Mouse (Mus musculus) E14TG2a.4 (cell line): ENCODE results near the gene Mospd3.

Source experiments
- H3K27me3 ChIP-seq: 2 replicates; pipeline ENCODE4 v1.6.1; 2014; ENCODE audit warnings: low read length, control low read depth; ENCODE audit not compliant: insufficient read depth
- H3K36me3 ChIP-seq: 2 replicates; pipeline ENCODE4 v1.6.1; 2014; ENCODE audit warnings: low read length, control low read depth; ENCODE audit not compliant: insufficient read depth
- H3K4me1 ChIP-seq: replicated peaks from 2 replicates; pipeline ENCODE4 v1.6.1; 2014; ENCODE audit warnings: low read depth, low read length, control low read depth
- H3K4me3 ChIP-seq: replicated peaks from 2 replicates; pipeline ENCODE4 v1.5.1; 2014; ENCODE audit warnings: mild to moderate bottlenecking, low read length
- H3K9me3 ChIP-seq: 2 replicates; pipeline ENCODE4 v1.6.1; 2014; ENCODE audit warnings: low read length, control low read depth
- CTCF ChIP-seq: conservative IDR thresholded peaks from 2 replicates; pipeline ENCODE4 v1.5.1; 2014; ENCODE audit warnings: low read length
- NANOG ChIP-seq: IDR thresholded peaks from 2 replicates; pipeline ENCODE4 v1.6.1; 2014; ENCODE audit warnings: borderline replicate concordance, low read length, mixed read lengths
- POU5F1 ChIP-seq: IDR thresholded peaks from 2 replicates; pipeline ENCODE4 v1.6.1; 2014; ENCODE audit warnings: low read length, borderline replicate concordance

Gene Mospd3

DNA sequence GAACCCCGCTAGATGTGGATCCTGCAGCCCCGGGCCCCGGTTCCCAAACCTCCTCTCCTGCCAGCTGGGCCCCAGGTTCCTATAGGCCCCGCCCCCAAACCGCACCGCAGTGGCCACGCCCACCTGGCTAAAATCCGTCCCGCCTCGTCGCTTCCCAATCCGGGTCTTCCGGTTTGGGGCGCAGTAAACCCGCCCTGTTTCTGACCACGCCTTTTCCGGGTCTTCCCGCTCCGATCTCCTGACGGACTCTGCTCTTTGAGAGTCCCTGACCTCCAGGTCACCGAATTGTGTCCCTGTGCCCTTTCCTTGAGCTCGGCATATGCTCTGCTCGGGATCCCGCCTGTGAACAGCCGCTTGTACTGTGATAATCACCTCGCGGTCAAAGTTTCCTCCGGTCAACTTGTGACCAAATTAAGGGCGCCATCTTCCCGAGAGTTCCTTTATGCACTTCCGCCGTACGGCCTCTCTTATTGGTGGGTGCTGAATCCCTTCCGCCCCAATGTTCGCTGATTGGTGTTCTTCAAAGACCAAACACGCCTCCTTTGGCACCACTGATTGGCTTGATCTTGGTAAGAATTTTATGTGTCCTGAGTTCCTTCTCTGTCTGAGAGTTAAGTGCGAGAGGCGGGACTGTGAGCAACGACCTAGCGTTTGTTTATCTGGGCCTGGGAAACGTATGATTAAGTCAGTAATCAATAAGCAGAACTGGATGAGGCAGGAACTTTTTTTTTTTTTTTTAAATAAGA lies at the start of gene Mospd3:
Gene Mospd3 (minus strand): TSS at position 440 of the 746 bp plus-strand sequence.
- TF ChIP-seq NANOG, result no peak
- no peak for TF ChIP-seq CTCF
- TF ChIP-seq POU5F1, result no peak
- no peaks in the 10 kb centered on the region for H3K27me3 ChIP-seq

DNA sequence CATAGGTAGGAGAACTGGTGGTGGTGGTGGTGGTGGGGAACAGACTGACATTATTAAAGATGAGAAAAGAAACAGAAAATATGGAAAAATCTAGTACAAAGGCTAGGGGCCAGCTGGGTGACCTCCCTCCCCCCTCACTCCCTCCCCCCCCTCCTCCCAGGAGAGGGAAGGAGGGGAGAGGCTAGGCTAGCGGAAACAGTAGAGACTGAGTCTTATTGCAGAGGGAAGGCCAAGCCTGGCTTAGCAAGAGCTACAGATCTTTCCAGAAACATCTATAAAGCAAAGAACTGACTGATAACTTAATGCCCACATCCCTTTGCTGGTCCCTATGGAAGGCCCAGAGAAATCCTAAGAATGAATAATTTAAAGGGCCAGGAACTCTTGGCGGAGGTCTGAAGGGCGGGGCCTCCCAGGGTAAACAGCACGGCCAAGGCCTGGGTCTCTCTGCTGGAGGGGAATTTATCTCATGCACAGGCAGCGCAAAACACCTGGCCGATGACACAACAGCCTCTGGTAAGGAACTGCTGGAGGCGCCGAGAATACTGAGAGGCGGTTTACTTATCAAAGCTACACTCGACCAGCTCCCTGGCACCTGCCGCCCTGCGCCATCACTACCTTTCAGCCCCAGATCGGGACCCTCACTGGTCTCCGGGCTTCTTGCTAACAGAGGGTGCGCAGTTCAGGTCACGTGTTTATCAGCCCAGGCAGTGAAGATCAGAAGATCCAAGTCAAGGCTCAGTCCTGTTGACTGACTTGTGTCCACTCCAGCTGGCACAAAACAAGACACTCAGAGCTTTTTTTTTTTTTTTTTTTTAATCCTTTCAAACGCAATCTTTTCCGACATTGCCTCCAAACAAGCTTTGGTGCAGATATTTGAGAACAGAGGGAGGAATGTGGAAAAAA lies 49.1 kb upstream of the Mospd3 start:
- H3K36me3 ChIP-seq, result peaks cover 34% of the 10 kb centered on the region
- TF ChIP-seq POU5F1 (no peak), NANOG (no peak), CTCF (no peak)
- no peaks in the 10 kb centered on the region for H3K9me3 ChIP-seq
- peaks cover 15% of the 10 kb centered on the region for H3K27me3 ChIP-seq
- peaks cover 82% of the 10 kb centered on the region for H3K4me1 ChIP-seq
- peak overlapping the region; percentile 55 for H3K4me3 ChIP-seq

More for the DNA sequence above, at the start of gene Mospd3:
- H3K36me3 ChIP-seq, result peaks cover 39% of the 10 kb centered on the region
- peak within 1 kb of the TSS; percentile 90 for H3K4me3 ChIP-seq
- peaks cover 63% of the 10 kb centered on the region for H3K4me1 ChIP-seq
- H3K9me3 ChIP-seq, result no peaks in the 10 kb centered on the region

DNA sequence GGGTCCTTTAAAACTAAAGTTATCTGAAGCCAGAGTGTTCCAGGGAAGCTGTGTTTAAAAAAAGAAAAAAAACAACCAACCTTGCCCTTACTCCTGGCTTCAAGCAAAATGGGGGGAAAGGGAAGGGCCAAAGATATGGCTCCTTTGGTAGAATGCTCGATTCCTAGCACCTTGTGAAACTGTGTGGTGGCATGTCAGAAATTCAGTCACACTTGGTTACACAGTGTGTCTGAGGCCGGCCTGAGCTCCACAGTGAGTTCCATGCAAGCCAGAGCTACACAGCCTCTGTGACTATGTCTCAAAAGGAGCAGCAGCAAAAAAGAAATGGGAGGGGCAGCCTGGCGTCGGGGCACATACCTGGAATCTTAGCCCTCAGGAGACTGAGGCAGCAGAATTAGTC lies 48.4 kb upstream of the Mospd3 start:
- Histone ChIP-seq H3K4me3 (no peak overlapping the region), H3K36me3 (peaks cover 30% of the 10 kb centered on the region), H3K9me3 (no peaks in the 10 kb centered on the region), H3K4me1 (peaks cover 89% of the 10 kb centered on the region), H3K27me3 (peaks cover 22% of the 10 kb centered on the region)
- TF ChIP-seq POU5F1 (no peak), CTCF (no peak), NANOG (no peak)

DNA sequence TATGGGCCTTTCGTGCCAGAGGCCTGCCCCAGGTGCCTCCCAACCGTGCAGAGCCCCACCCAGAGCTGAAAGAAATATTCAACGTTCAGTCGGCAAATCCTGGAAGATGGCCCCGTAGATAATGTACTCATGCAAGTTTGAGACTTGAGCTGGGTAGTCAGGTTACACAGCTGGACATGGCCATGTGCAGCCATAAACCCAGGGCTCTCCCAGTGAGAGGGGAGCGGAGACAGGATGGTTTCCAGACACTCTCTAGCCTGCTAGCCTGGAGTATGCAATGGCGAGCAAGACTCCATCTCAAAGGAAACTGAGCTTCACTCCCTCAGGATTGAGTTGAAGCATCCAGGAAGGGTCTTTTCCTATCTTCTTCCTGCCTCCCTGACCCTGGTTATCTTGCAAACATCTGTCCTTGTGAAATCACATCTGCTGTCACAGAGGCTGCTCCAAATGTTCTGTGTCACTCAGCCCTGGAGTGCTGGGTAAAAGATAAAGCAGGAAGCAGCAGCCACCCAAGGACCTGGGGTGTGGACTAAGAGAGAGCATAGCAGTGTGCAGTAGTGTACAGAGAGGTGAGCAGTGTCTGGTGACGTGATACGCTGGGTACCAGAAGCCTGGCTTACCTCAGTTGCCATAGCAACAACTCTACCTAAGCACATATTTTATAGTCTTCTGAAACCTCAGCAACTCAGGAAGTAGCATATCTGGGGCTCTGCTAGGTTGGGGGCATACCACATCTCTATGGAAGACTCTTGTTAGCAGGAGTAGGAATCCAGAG lies 47.2 kb upstream of the Mospd3 start:
- Histone ChIP-seq H3K9me3 (no peaks in the 10 kb centered on the region), H3K36me3 (peaks cover 21% of the 10 kb centered on the region), H3K4me1 (peaks cover 94% of the 10 kb centered on the region), H3K27me3 (peaks cover 31% of the 10 kb centered on the region), H3K4me3 (no peak overlapping the region)
- TF ChIP-seq POU5F1 (no peak), CTCF (no peak), NANOG (no peak)

DNA sequence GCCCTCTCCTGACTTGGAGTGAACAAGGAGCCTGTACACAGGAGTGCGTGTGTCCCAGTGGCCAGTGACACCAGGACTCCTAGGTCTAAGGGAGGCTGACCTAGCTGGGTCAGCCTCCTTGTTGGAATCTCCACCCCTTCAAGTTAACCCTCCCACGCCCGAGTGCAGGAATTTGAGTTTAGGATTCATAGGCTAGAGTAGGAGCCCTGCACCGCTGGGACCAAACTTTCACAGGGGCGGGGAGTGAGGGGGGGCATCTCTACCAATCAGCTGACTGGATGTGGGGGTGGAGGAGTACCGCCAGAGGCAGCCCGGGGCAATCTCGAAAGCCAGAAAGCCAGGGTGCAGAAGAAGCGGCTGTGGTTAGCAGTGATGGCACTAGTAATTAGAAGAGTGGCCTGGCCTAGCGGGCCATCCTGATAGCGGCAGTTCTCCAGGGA lies 44.8 kb upstream of the Mospd3 start, which contains the start of gene Irs3:
Gene Irs3 (minus strand): TSS at position 63 of the 440 bp plus-strand sequence.
- Histone ChIP-seq H3K27me3 (peaks cover 31% of the 10 kb centered on the region), H3K9me3 (no peaks in the 10 kb centered on the region), H3K4me3 (peak within 1 kb of the TSS; percentile 73), H3K36me3 (peaks cover 22% of the 10 kb centered on the region), H3K4me1 (peaks cover 96% of the 10 kb centered on the region)
- TF ChIP-seq POU5F1 (no peak), CTCF (no peak), NANOG (no peak)

DNA sequence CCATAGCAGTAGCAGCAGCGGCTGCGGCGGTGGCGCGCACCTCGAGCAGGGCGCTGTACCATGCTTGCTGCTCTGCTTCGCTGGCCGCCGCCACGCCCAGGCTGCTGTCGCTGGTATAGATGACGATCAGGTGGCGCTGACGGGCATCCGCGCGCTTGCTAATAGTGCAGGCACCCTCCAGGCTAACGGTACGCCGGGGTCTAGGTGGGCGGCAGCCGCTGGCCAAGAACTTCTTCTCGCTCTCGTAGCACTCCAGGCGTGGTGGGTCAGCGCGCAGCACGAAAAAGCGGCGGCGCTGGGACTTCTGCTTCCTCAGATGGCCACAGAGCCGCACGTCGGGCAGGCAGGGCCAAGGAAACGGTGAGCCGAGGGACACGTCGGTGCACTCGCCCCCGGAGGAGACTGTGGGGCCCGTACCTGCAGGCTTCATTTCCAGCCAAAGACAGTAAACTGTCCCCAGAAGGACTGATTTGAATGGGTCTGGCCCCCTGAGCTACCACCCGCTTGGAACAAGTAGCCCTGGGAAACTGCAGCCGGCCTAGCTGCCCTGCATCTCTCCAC lies 44.3 kb upstream of the Mospd3 start:
- H3K4me1 ChIP-seq, result peaks cover 96% of the 10 kb centered on the region
- TF ChIP-seq CTCF, result no peak
- TF ChIP-seq POU5F1, result no peak
- no peak for TF ChIP-seq NANOG

DNA sequence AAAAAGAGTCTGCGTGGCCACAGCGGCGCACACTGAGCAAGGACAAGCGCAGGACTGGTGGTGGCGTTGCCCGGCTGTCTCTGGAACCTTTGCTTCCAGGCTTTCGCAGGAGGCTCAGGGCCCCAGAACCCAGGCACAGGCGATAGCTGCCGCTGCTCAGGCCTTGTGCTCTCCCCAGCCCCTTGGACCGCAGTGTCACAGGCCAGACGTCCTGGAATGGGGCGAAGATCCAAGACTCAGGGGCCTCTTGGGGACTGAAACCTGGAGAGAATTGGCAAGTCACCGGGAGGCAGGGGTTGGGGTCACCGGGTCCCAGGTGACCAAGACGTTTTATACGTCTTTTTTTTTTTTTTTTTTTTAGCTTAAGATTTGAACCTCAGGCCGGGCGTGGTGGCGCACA lies 43.6 kb upstream of the Mospd3 start:
- Histone ChIP-seq H3K27me3 (peaks cover 31% of the 10 kb centered on the region), H3K36me3 (peaks cover 34% of the 10 kb centered on the region), H3K4me3 (peak overlapping the region; percentile 73), H3K9me3 (no peaks in the 10 kb centered on the region), H3K4me1 (peaks cover 96% of the 10 kb centered on the region)
- TF ChIP-seq CTCF, result no peak
- no peak for TF ChIP-seq NANOG
- no peak for TF ChIP-seq POU5F1

More for the DNA sequence above, 44.3 kb upstream of the Mospd3 start:
- H3K4me3 ChIP-seq, result peak overlapping the region; percentile 73
- peaks cover 27% of the 10 kb centered on the region for H3K36me3 ChIP-seq
- H3K9me3 ChIP-seq, result no peaks in the 10 kb centered on the region
- H3K27me3 ChIP-seq, result peaks cover 31% of the 10 kb centered on the region
